Mouse (Mus musculus) urinary bladder, postnatal 36 days (tissue): Measurements from ENCODE around the gene Pla2g10.
"Not testable (repeated sequence)": the region's sequence is repeated elsewhere in the genome, so short reads cannot be mapped to it uniquely, and the experiment has no call there.

Source experiments
- DNase-seq, 2 experiments: peaks; one replicate each; pipeline ENCODE4 v3.0.0; 2022; ENCODE audit warnings: low spot score in 2 of 2, mixed read lengths in 1 of 2

Gene Pla2g10

GRCm38 (mm10) chr16:13729428-13729827 is 1.4 kb downstream of the Pla2g10 start:
- DNase-seq, result no peak

- DNase-seq, result no peak
Measured at GRCm38 (mm10) chr16:13727811-13728335, 2.9 kb downstream of the Pla2g10 start.

GRCm38 (mm10) chr16:13722937-13723336 is 7.8 kb downstream of the Pla2g10 start:
- peak in 1 of 2 experiments; percentile 4 for DNase-seq

- DNase-seq, result no peak
Measured at GRCm38 (mm10) chr16:13716821-13717553, 13.8 kb downstream of the Pla2g10 start.

GRCm38 (mm10) chr16:13714910-13715309 is 15.9 kb downstream of the Pla2g10 start:
- no peak for DNase-seq

- DNase-seq, result no peak
Measured at GRCm38 (mm10) chr16:13704676-13705075, 26.1 kb downstream of the Pla2g10 start.

GRCm38 (mm10) chr16:13702184-13702583 is 28.6 kb downstream of the Pla2g10 start:
- DNase-seq, result no peak

GRCm38 (mm10) chr16:13698998-13699397 is 31.8 kb downstream of the Pla2g10 start:
- DNase-seq, result no peak

GRCm38 (mm10) chr16:13678601-13679319 is 52.0 kb downstream of the Pla2g10 start:
- DNase-seq, result no peak

GRCm38 (mm10) chr16:13674511-13674910 is 56.3 kb downstream of the Pla2g10 start:
- DNase-seq, result no peak

GRCm38 (mm10) chr16:13673114-13673513 is 57.7 kb downstream of the Pla2g10 start:
- no peak for DNase-seq

- DNase-seq, result peak; percentile 37 to 69
Measured at GRCm38 (mm10) chr16:13672386-13672898, 58.3 kb downstream of the Pla2g10 start.

- DNase-seq, result peak; percentile 83 to 91
Measured at GRCm38 (mm10) chr16:13671685-13672385, 58.9 kb downstream of the Pla2g10 start, which contains the start of the genes Bfar and 3110001I22Rik. Bfar (plus strand) TSS chr16:13671858. 3110001I22Rik (plus strand) TSS chr16:13671929.

- DNase-seq, result not testable (repeated sequence)
Measured at GRCm38 (mm10) chr16:13670896-13671295, 59.9 kb downstream of the Pla2g10 start.

- no peak for DNase-seq
Measured at GRCm38 (mm10) chr16:13669282-13669681, 61.5 kb downstream of the Pla2g10 start.

- DNase-seq, result no peak
Measured at GRCm38 (mm10) chr16:13668402-13669108, 62.2 kb downstream of the Pla2g10 start.

- peak; percentile 91 to 94 for DNase-seq
Measured at GRCm38 (mm10) chr16:13667878-13668343, 62.9 kb downstream of the Pla2g10 start, which contains the start of gene Parn. Parn (minus strand) TSS chr16:13668170.
